Mouse (Mus musculus) c-Kit-positive CD71-positive TER-119-negative erythroid progenitor cells, embryonic 14.5 days (primary cell): ENCODE data around the gene Hoxa10.
A peak's percentile ranks its signal among the peaks of the same experiment; 100 is the strongest.

Experiments
- DNase-seq: peaks from one replicate; pipeline ENCODE4 v3.0.0-alpha.2; 2013; ENCODE audit warnings: low read depth

The Hoxa10 gene

DNA sequence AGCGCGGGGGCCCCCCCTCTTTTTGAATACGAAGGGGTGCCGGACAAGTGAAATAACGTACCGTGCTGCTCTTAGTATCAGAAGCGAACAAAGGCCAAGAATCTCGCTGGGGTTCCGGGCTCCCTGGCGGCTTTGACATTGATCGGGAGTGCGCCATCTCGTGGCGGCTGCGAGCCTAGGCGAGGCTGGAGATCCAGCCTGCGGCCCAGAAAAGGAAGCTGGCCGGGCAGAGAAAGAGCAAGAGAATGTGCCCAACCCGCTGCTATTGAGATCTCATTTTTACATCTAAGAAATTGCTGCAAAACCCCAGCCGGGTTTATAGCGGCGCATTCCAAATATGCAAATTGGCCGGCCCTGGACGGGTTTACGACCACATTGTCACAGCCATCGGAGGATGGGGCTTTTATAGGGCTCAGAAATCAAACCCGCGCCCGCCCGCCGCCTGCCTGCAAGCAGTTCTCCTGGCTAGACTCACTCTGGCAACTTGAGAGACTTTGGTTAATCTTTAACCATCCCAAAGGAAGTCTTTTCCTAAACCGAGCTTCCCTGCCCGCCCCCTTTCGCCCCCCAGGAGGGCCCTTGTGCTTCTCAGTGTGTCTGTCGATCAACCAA is at the start of gene Hoxa10:
Gene Hoxa10, minus strand, starts transcription at position 466 of the 612 bp plus-strand sequence.
- DNase-seq: peak; percentile 32

DNA sequence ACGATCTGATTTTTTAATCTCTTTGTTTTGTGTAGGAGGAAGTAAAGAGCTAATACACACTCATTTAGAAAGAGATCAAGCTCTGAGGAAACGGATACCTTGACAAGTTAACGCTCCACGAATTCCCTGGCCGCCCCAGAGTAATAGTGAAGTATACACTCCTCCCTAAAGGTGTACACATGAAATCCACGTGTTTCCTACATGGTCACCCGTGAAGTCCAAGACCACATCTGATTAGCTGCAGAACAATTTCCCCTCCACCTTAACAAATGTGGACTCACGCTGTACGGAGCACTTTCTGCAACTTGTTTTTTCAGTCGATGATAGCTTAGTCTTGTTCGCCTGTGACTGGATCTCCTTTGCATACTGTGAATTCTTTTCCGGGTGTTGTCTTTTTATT is 49.5 kb upstream of the Hoxa10 start:
- no peak for DNase-seq

DNA sequence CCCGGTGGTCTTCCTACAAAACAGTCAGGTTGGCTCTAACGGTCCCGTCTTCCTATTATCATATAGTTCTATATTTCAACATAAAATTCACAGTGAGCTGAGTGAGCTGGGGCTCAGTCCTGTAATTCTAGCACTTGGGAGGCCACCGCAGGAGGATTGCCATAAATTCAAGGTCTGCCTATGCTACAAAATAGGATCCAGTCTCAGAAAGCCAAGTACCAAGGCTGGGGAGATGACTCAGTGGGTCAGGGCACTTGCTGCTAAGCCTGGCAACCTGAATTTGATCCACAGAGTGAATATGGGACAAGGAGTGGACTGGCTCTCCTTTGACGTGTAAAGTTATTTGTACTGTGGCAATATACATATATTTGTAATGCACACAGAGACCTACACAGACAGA is 43.2 kb upstream of the Hoxa10 start:
- no peak for DNase-seq

- no peak for DNase-seq
Observed at GRCm38 (mm10) chr6:52281084-52281483, 40.4 kb upstream of the Hoxa10 start.

DNA sequence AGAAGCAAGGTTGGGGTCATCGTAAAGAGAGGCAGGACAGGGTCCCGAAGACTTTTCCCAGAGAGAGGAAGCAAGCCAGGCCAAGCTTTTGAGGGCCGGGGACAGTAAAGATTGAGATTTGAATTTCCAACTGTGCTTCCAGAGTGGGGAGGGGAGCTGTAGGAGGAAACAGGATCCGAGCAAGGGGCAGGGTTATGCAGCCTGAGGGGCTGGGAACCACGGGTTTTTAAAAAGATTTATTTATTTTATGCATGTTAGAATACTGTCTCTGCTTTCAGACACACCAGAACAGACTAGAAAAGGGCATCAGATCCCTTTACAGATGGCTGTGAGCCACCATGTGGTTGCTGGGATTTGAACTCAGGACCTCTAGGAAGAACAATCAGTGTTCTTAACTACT is 36.3 kb upstream of the Hoxa10 start:
- DNase-seq: no peak

DNA sequence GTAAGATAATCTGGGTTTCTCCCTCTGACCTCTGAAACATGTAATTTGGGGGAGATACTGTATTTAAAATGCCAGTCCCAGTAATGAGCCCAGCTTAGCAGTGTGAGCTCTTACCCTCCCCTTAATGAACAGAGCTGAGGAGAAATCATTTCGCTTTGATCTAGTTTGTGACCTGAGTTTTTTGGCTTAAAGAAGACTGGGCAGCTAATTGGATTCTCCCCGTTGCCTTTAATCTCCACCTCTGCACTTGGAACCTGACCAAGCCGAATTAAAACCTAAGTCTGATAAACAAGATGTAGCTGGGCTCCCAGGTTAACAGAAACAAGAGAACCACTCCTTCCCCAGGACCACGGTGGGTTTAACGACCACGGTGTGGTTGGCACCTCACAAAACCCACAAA is 35.7 kb upstream of the Hoxa10 start:
- no peak for DNase-seq

DNA sequence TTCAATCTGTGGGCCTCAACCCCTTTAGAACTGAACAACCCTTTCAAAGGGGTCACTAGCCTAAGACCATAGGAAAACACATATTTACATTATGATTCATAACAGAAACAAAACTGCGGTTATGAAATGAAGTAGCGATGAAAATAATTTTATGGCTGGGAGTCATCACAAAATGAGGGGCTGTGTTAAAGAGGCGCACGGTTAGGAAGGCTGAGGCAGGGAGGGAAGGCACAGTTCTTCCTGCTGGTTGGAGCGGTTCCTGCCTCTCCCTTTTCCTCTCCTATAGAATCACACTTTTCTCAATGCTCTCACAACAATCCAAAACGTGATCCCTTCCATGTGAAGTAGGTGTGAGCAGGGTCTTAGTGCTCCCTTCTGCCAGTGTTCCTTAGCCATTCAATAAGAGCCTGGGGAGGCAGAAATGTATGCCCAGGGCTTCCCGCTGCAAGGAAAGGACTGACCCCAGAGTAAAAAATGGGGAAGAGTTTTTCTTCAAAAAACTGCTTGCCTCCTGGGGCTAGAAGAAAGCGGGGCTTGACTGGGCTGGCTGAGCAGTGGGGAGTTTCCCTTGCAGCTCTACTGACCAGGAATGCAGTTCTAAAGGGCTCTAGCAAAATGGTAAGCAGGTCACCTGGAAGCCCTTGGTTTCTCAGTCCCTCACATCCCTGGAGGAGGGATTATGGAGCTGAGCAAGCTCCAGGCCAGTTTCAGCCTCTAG is 35.1 kb upstream of the Hoxa10 start:
- DNase-seq: no peak

DNA sequence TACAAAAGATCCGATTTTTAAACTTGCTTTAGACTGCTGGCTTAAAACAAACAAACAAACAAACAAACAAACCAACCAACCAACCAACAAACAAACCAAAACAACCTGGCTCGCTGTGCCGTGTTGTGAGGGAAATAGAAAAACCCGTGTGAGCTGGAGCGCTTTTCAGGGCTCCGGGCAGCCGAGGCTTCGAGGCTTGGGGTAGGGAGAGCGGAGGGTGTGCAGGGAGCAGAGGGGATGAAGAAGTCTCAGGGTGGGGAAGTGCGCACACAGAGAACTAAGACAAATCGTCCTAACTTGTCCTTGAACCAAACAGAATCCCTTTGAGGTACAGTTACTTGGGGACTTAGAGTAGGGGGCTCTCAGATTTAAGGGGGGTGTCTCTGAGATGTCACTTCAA is 33.9 kb upstream of the Hoxa10 start:
- no peak for DNase-seq

- no peak for DNase-seq
Observed at GRCm38 (mm10) chr6:52273656-52274280, 33.1 kb upstream of the Hoxa10 start.

DNA sequence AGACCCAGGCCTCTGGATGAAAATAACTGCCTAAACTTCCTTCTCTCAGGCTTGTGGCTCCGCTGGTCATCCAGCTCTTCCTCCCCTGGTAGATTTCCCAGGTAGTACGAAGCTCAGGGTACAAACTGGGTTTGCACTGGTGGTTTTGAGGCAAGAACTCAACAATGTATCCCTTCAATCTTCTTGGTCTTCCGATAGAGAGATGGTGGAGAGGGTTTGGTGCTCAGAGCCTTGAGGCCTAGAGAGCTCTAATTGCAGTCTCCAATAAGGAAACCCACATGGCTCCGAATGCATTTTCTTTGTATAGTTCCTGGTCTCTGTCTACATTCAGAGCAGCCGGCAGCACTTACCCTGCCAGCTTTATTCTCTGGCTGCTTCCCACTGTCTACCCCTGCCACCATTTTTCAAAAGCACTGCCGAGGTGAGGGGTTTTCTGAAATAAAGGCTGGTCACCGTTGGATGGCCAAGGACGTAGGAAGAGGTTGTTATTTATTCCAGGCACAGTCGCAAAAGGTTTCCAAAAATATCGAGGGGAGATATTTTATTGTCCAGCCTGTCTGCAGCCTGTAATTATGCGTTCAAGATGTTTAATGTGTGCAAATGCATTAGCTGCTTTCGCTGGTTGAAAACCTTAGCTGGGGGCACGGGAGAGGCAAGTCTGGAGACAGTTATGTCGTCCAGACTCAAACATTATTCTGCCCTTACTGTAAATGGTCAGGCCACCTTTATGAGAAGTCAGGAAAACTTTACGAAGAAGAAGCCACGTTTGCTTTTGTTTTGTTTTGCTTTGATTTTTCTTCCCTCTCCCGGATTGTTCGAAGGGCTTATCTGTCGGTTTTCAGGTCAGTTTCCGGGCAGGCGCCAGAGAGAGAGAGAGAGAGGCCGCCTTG is 32.4 kb upstream of the Hoxa10 start:
- no peak for DNase-seq

- DNase-seq: peak; percentile 17
Observed at GRCm38 (mm10) chr6:52270494-52271480, 30.1 kb upstream of the Hoxa10 start.

- no peak for DNase-seq
Observed at GRCm38 (mm10) chr6:52268756-52269155, 28.1 kb upstream of the Hoxa10 start.

GRCm38 (mm10) chr6:52268341-52268740 is 27.7 kb upstream of the Hoxa10 start:
- DNase-seq: no peak

- DNase-seq: no peak
Observed at GRCm38 (mm10) chr6:52267691-52268090, 27.0 kb upstream of the Hoxa10 start.

GRCm38 (mm10) chr6:52267221-52267620 is 26.6 kb upstream of the Hoxa10 start:
- no peak for DNase-seq

GRCm38 (mm10) chr6:52266666-52266985 is 26.0 kb upstream of the Hoxa10 start:
- no peak for DNase-seq

GRCm38 (mm10) chr6:52265913-52266665 is 25.4 kb upstream of the Hoxa10 start:
- DNase-seq: no peak

GRCm38 (mm10) chr6:52265306-52265912 is 24.8 kb upstream of the Hoxa10 start:
- no peak for DNase-seq

DNA sequence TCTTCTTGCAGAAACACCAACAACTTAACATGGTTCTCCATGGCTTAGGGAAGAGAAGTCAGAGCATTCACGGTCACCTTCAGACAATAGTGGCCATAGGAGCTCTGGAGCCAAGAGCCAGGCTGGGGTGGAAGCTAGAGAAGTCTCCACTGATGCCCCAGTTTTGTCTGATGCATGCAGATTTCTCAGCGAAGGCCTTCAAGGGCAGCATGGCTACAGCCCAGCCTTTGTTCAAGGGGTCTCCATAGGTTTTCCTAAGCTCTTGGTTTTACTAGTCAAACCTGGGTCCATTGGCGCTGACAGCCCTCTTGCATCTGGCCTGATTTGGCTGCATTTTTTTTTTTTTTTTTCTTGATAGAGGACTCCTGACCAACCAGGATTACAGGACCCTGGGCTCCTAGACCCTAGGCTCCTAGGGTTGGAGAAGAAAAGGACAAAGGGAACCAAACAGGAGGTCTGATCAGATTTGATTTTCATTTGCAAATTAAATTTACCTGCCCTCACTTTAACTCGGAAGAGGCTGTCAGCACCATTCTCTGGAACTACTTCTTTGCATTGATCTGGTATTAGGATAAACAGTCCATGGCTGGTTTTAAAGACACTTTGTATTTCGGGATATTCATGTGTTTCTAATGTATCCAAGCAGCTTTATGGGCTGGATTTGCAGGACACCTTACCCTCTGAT is 23.6 kb upstream of the Hoxa10 start:
- no peak for DNase-seq

DNA sequence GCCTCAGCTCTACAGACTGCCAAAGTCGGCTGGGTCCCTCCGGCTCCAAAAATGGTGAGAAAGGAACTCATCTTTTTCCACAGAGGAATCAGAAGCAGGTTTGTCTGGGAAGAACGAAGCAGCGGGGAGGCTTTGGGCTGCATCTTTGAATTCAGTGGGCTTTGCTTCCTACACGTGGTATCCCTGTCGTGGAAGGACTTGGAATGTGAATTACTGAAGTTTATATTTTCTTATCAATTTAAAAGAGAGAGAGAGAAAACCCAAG is 22.6 kb upstream of the Hoxa10 start:
- no peak for DNase-seq
